Mouse (Mus musculus) frontal cortex, adult 2 months (tissue): ENCODE measurements around the gene Hesx1. TPM values are rescaled to one million over a fixed set of nuclear protein-coding genes. Genes with fewer than 3 reads are reported as not detected.

Experiments
- DNase-seq, 2 experiments: peaks; one replicate each; pipeline ENCODE4 v3.0.0; 2022; ENCODE audit warnings: low spot score in 1 of 2; ENCODE audit errors: extremely low spot score in 1 of 2
- polyA plus RNA-seq: library from polyadenylated mRNA; depleted of rRNA; stranded (reverse); fragments of >200 nt; gene quantifications from 2 replicates; pipeline ENCODE4 v1.2.3, GENCODE M21; 2012; rRNA removed

Gene Hesx1
- polyA plus RNA-seq, 1 experiment, result not detected

DNA sequence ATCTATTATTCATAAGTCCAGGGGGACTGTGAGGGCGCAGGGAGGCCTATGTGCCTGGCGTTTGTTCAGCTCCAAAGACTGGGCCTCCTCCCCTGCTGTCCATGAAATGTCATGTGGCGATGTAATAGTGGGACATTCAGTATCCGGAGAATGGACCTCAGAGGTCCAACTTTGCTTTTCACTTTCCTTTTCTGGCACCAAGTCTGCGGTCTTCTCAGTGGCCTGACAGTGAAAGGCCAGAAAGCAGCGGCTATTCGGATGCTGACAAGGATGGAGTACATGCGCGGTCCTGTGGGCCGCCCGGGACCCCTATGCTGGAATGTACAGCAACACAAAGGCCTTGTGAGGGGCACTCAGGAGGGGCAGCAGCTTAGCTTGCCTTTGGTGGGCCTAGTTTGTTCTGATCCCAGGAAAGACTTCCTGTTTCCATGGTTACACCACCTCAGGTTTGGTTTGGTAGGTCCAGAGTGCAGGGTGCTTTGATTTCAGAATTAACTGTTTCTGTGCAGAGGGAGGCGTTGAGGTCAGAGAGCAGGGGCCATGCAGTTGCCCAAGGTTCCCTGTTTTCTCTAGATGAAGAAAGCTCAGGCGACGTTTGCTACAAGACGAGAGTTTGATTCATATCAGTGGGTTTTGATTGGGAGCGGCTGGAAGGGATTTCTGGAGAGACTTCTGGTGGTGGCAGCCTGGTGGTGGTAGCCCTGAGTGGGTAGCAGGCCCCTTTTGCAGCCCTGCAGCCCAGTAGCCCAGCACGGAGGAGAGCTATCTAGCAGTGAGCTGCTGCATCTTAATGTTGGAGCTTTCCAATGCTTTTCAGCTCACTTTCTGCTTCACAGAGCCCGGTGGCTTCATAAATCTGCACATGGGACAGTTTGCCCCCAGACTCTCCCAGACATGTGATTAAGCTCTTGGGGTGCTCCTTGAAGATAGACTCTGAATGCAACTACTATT, 56.6 kb downstream of the Hesx1 start:
- DNase-seq, result no peak

- no peak for DNase-seq
Observed at GRCm38 (mm10) chr14:27051511-27051895, 57.3 kb downstream of the Hesx1 start.

Other genes with a start within 250 kb of the Hesx1 start
- 0.14 and 0.19 TPM in 2 replicates for gene Asb14, start 99.9 kb upstream of the Hesx1 start, polyA plus RNA-seq
- 36.1 and 37.0 TPM in 2 replicates for gene Appl1, start 23.2 kb upstream of the Hesx1 start, polyA plus RNA-seq
- 2.0 and 2.5 TPM in 2 replicates for gene Il17rd, start 44.5 kb downstream of the Hesx1 start, polyA plus RNA-seq
- gene Arhgef3, start 120.5 kb downstream of the Hesx1 start, polyA plus RNA-seq, result 38.6 and 40.2 TPM in 2 replicates